Mouse (Mus musculus) lung, embryonic 16.5 days (tissue): ENCODE measurements around the gene Gm8165. TPM values are rescaled to one million over a fixed set of nuclear protein-coding genes. Genes with fewer than 3 reads are reported as not detected.
"Not testable (repeated sequence)": the region's sequence is repeated elsewhere in the genome, so short reads cannot be mapped to it uniquely, and the experiment has no call there.

Experiments used
- ATAC-seq: fragments of 200-750 bp; cut with Nextera tagmentation; 2 replicates; pipeline ENCODE4 v1.8.0; 2017; ENCODE audit warnings: low read depth, mild to moderate bottlenecking, moderate library complexity
- H3K27ac ChIP-seq: fragments of 300-500 bp; sonication (generic); 2 replicates; pipeline ENCODE4 v1.5.1; 2014; ENCODE audit warnings: mild to moderate bottlenecking, control low read depth, low read length
- H3K27me3 ChIP-seq: fragments of 300-500 bp; sonication (generic); 2 replicates; pipeline ENCODE4 v1.6.1; 2014; ENCODE audit warnings: low read depth, low read length, mixed read lengths; ENCODE audit not compliant: control insufficient read depth, insufficient read depth
- H3K36me3 ChIP-seq: fragments of 300-500 bp; sonication (generic); 2 replicates; pipeline ENCODE4 v1.6.1; 2014; ENCODE audit warnings: low read length; ENCODE audit not compliant: control insufficient read depth, insufficient read depth
- H3K4me1 ChIP-seq: fragments of 300-500 bp; sonication (generic); replicated peaks from 2 replicates; pipeline ENCODE4 v1.6.1; 2014; ENCODE audit warnings: low read length, mixed read lengths; ENCODE audit not compliant: control insufficient read depth, insufficient read depth
- H3K4me2 ChIP-seq: fragments of 300-500 bp; sonication (generic); 2 replicates; pipeline ENCODE4 v1.6.1; 2014; ENCODE audit warnings: low read depth, low read length, control low read depth
- H3K4me3 ChIP-seq: fragments of 300-500 bp; sonication (generic); 2 replicates; pipeline ENCODE4 v1.5.1; 2014; ENCODE audit warnings: mild to moderate bottlenecking, low read length, control low read depth
- H3K9ac ChIP-seq: fragments of 300-500 bp; sonication (generic); 2 replicates; pipeline ENCODE4 v1.6.1; 2014; ENCODE audit warnings: low read length, control low read depth
- H3K9me3 ChIP-seq: fragments of 300-500 bp; sonication (generic); 2 replicates; pipeline ENCODE4 v1.6.1; 2016; ENCODE audit warnings: low read length; ENCODE audit not compliant: control insufficient read depth
- WGBS: fragments of 180-500 bp; shearing (Covaris S2); extraction: QIAGEN DNeasy Blood & Tissue Kit; methylation state at CpG from one replicate; pipeline ENCODE4 v1.1.7; 2014; 5-methylcytosine and 5-hydroxymethylcytosine counted together
- polyA plus RNA-seq: library from polyadenylated mRNA; unstranded; fragments of >200 nt; fragmentation: Nextera tagmentation; extraction: Ambion mirVana; gene quantifications from 2 replicates; pipeline ENCODE4 v1.2.1, GENCODE M21; 2015

Gm8165 gene
- polyA plus RNA-seq, result not detected in 2 replicates

DNA sequence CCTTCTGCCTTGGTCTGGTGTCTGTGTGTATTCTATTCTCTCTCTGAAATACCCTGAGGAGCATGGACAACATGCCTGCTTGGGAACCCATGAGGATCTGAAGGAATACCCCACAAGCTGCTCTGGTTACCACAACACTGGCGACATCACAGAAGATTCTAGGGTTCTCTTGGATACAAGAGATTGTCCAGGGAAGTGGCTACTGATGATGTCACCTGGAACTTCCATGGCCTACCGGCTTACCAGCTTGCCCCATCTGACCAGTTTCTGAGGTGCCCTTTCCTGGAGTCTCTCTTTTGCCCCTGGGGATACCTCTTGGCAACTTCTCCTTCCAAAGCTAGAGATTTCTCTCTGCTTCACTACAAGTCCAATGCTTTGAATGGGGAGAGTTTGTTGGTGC, at the start of gene Gm8165:
Gene Gm8165 (minus strand): TSS at position 101 of the 400 bp plus-strand sequence.
- not testable (repeated sequence) for H3K9ac ChIP-seq, H3K27me3 ChIP-seq, H3K27ac ChIP-seq, H3K4me3 ChIP-seq, H3K9me3 ChIP-seq, ATAC-seq, H3K36me3 ChIP-seq, H3K4me1 ChIP-seq, H3K4me2 ChIP-seq
- WGBS, result no CpG with 5 or more reads among the region's 2 CpGs

DNA sequence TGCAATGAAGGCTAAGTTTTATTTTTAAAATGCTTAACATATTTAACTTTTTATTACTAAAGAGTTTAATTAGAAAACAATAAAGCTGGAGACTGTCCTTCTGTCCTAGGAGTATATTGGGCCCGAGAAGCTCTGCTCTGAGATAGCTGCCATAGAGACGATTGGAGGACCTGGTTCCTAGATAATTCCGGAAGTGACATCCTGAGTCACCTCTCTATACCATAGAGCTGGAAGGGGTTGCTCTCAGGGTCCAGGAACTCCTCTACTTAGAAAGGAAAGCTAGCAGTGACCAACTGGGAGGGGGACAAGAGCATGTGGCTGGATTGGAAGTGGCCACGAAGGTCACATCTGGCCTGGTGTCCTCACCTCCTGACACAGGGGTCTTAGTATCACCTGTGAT, 20.6 kb upstream of the Gm8165 start, which contains the start of gene Gm7324:
Gene Gm7324 (plus strand): TSS at position 208 of the 400 bp plus-strand sequence.
- H3K4me2 ChIP-seq, H3K4me3 ChIP-seq, ATAC-seq, H3K36me3 ChIP-seq, H3K27ac ChIP-seq, H3K27me3 ChIP-seq, H3K9me3 ChIP-seq, H3K9ac ChIP-seq, H3K4me1 ChIP-seq: not testable (repeated sequence)
- WGBS, result 83% methylated on average over 4 of the region's 4 CpGs

Other genes with a start within 250 kb of the Gm8165 start
- gene Gm5799, start 133.6 kb downstream of the Gm8165 start, polyA plus RNA-seq, result not detected in 2 replicates
- not detected in 2 replicates for gene Gm17654, start 98.1 kb downstream of the Gm8165 start, polyA plus RNA-seq
- not detected in 2 replicates for gene Gm10375, start 69.2 kb downstream of the Gm8165 start, polyA plus RNA-seq
- gene Gm7324, start 20.6 kb upstream of the Gm8165 start, polyA plus RNA-seq, result 0.91 and 1.2 TPM in 2 replicates
- not detected in 2 replicates for gene Gm16506, start 50.3 kb upstream of the Gm8165 start, polyA plus RNA-seq
- gene Gm6526, start 70.7 kb upstream of the Gm8165 start, polyA plus RNA-seq, result not detected in 2 replicates
- not detected in 2 replicates for gene Gm8180, start 107.5 kb upstream of the Gm8165 start, polyA plus RNA-seq
- gene Ear1, start 198.3 kb upstream of the Gm8165 start, polyA plus RNA-seq, result 1.4 TPM in 1 of 2 replicates, not detected in the other
- gene Ear10, start 246.4 kb upstream of the Gm8165 start, polyA plus RNA-seq, result not detected in 2 replicates
- gene Gm8113, start 248.2 kb upstream of the Gm8165 start, polyA plus RNA-seq, result 26.0 and 26.7 TPM in 2 replicates